Mouse (Mus musculus): ENCODE results near the gene Rnf213.
A peak's percentile ranks its signal among the peaks of the same experiment; 100 is the strongest.
"Not testable (repeated sequence)": the region's sequence is repeated elsewhere in the genome, so short reads cannot be mapped to it uniquely, and the experiment has no call there.

Gene Rnf213

GRCm38 (mm10) chr11:119392800-119393482 lies at the start of gene Rnf213:
Rnf213 (plus strand) TSS chr11:119393100.
- DNase-seq: peak; percentile 25

- no peak for DNase-seq
These were observed 48.7 kb upstream of the Rnf213 start for GRCm38 (mm10) chr11:119344178-119344577.

- DNase-seq: no peak
These were observed 48.0 kb upstream of the Rnf213 start for GRCm38 (mm10) chr11:119344865-119345264.

- DNase-seq: no peak
These were observed 45.8 kb upstream of the Rnf213 start for GRCm38 (mm10) chr11:119347125-119347524.

- no peak for DNase-seq
These were observed 40.8 kb upstream of the Rnf213 start for GRCm38 (mm10) chr11:119352113-119352512.

GRCm38 (mm10) chr11:119353946-119354345 lies 39.0 kb upstream of the Rnf213 start:
- DNase-seq: no peak

GRCm38 (mm10) chr11:119354798-119355442 lies 38.0 kb upstream of the Rnf213 start:
- DNase-seq: no peak

GRCm38 (mm10) chr11:119355443-119356385 lies 37.2 kb upstream of the Rnf213 start, which contains the start of the genes Sgsh and Slc26a11:
Sgsh (minus strand) TSS chr11:119355536.
Slc26a11 (plus strand) TSS chr11:119355557.
- DNase-seq: peak; percentile 80

GRCm38 (mm10) chr11:119359089-119359488 lies 33.8 kb upstream of the Rnf213 start:
- no peak for DNase-seq

- no peak for DNase-seq
These were observed 29.9 kb upstream of the Rnf213 start for GRCm38 (mm10) chr11:119362769-119363533.

GRCm38 (mm10) chr11:119363534-119364145 lies 29.3 kb upstream of the Rnf213 start:
- peak; percentile 53 for DNase-seq

- no peak for DNase-seq
These were observed 17.5 kb upstream of the Rnf213 start for GRCm38 (mm10) chr11:119375425-119375824.

- no peak for DNase-seq
These were observed 15.6 kb upstream of the Rnf213 start for GRCm38 (mm10) chr11:119377326-119377725.

GRCm38 (mm10) chr11:119378551-119378950 lies 14.3 kb upstream of the Rnf213 start:
- no peak for DNase-seq

- DNase-seq: no peak
These were observed 11.1 kb upstream of the Rnf213 start for GRCm38 (mm10) chr11:119381631-119382337.

- DNase-seq: no peak
These were observed 10.5 kb upstream of the Rnf213 start for GRCm38 (mm10) chr11:119382338-119382850.

GRCm38 (mm10) chr11:119384904-119385303 lies 8.0 kb upstream of the Rnf213 start:
- DNase-seq: no peak

- DNase-seq: no peak
These were observed 6.6 kb upstream of the Rnf213 start for GRCm38 (mm10) chr11:119386306-119386705.

- DNase-seq: not testable (repeated sequence)
These were observed 5.6 kb upstream of the Rnf213 start for GRCm38 (mm10) chr11:119387273-119387672.

- DNase-seq: peak; percentile 42
These were observed 3.0 kb upstream of the Rnf213 start for GRCm38 (mm10) chr11:119389851-119390270.

All from right cerebral cortex, postnatal 25 days (tissue).